Mouse (Mus musculus) neural tube, embryonic 10.5 days (tissue): ENCODE results near the gene Evi2.

Experiments used
- DNase-seq: peaks from one replicate; pipeline ENCODE4 v3.0.0-alpha.2; 2017; ENCODE audit warnings: low spot score; ENCODE audit errors: extremely low spot score

Gene Evi2

GRCm38 (mm10) chr11:79526549-79526948 is 3.8 kb downstream of the Evi2 start:
- no peak for DNase-seq

- no peak for DNase-seq
Measured at GRCm38 (mm10) chr11:79524310-79524575, 6.1 kb downstream of the Evi2 start.

GRCm38 (mm10) chr11:79523560-79524309 is 6.7 kb downstream of the Evi2 start, which contains the start of gene Evi2b:
Gene Evi2b, minus strand, starts transcription at chr11:79523762.
- no peak for DNase-seq

- no peak for DNase-seq
Measured at GRCm38 (mm10) chr11:79522944-79523343, 7.4 kb downstream of the Evi2 start.

GRCm38 (mm10) chr11:79521930-79522329 is 8.5 kb downstream of the Evi2 start:
- no peak for DNase-seq

GRCm38 (mm10) chr11:79520772-79521171 is 9.6 kb downstream of the Evi2 start:
- DNase-seq, result no peak

- DNase-seq, result no peak
Measured at GRCm38 (mm10) chr11:79519878-79520291, 10.5 kb downstream of the Evi2 start.

- no peak for DNase-seq
Measured at GRCm38 (mm10) chr11:79519299-79519698, 11.1 kb downstream of the Evi2 start.

GRCm38 (mm10) chr11:79515798-79516197 is 14.6 kb downstream of the Evi2 start:
- no peak for DNase-seq

GRCm38 (mm10) chr11:79515331-79515730 is 15.1 kb downstream of the Evi2 start:
- no peak for DNase-seq

- DNase-seq, result no peak
Measured at GRCm38 (mm10) chr11:79511970-79512369, 18.4 kb downstream of the Evi2 start.

GRCm38 (mm10) chr11:79504506-79504905 is 25.9 kb downstream of the Evi2 start:
- DNase-seq, result no peak

GRCm38 (mm10) chr11:79503845-79504244 is 26.5 kb downstream of the Evi2 start, which contains the start of gene Omg:
Gene Omg, minus strand, starts transcription at chr11:79504084.
- no peak for DNase-seq

GRCm38 (mm10) chr11:79502917-79503316 is 27.5 kb downstream of the Evi2 start:
- no peak for DNase-seq

GRCm38 (mm10) chr11:79494976-79495800 is 35.2 kb downstream of the Evi2 start:
- no peak for DNase-seq

- DNase-seq, result no peak
Measured at GRCm38 (mm10) chr11:79484721-79485120, 45.7 kb downstream of the Evi2 start.

GRCm38 (mm10) chr11:79483876-79484528 is 46.4 kb downstream of the Evi2 start:
- no peak for DNase-seq

- no peak for DNase-seq
Measured at GRCm38 (mm10) chr11:79483392-79483791, 47.0 kb downstream of the Evi2 start.

- no peak for DNase-seq
Measured at GRCm38 (mm10) chr11:79468097-79468496, 62.3 kb downstream of the Evi2 start.
